Mouse (Mus musculus) hindbrain, embryonic 14.5 days (tissue): ENCODE measurements around the gene Eif2s2. TPM values are rescaled to one million over a fixed set of nuclear protein-coding genes. Genes with fewer than 3 reads are reported as not detected.

ENCODE experiments used
- ATAC-seq: fragments of 200-750 bp; cut with Nextera tagmentation; 2 replicates; pipeline ENCODE4 v1.8.0; 2017; ENCODE audit warnings: moderate number of reproducible peaks, mild to moderate bottlenecking, moderate TSS enrichment, moderate library complexity; ENCODE audit not compliant: low FRiP score
- DNase-seq: peaks from one replicate; pipeline ENCODE4 v3.0.0-alpha.2; 2015; ENCODE audit warnings: low spot score
- H3K27ac ChIP-seq: fragments of 300-500 bp; sonication (generic); 2 replicates; pipeline ENCODE4 v1.5.1; 2014; ENCODE audit warnings: mild to moderate bottlenecking, moderate library complexity
- H3K27me3 ChIP-seq: fragments of 300-500 bp; sonication (generic); 2 replicates; pipeline ENCODE4 v1.6.1; 2014; ENCODE audit warnings: mild to moderate bottlenecking, low read length, mixed read lengths; ENCODE audit not compliant: control insufficient read depth, insufficient read depth
- H3K36me3 ChIP-seq: fragments of 300-500 bp; sonication (generic); replicated peaks from 2 replicates; pipeline ENCODE4 v1.6.1; 2014; ENCODE audit not compliant: control insufficient read depth, insufficient read depth
- H3K4me1 ChIP-seq: fragments of 300-500 bp; sonication (generic); replicated peaks from 2 replicates; pipeline ENCODE4 v1.6.1; 2014; ENCODE audit warnings: antibody characterized with exemption, low read length, mixed read lengths; ENCODE audit not compliant: control insufficient read depth, insufficient read depth
- H3K4me2 ChIP-seq: fragments of 300-500 bp; sonication (generic); replicated peaks from 2 replicates; pipeline ENCODE4 v1.6.1; 2014; ENCODE audit warnings: mild to moderate bottlenecking, moderate library complexity
- H3K4me3 ChIP-seq: fragments of 300-500 bp; sonication (generic); replicated peaks from 2 replicates; pipeline ENCODE4 v1.5.1; 2014; ENCODE audit warnings: mild to moderate bottlenecking, low read length
- H3K9ac ChIP-seq: fragments of 300-500 bp; sonication (generic); 2 replicates; pipeline ENCODE4 v1.6.1; 2014
- H3K9me3 ChIP-seq: fragments of 300-500 bp; sonication (generic); 2 replicates; pipeline ENCODE4 v1.6.1; 2016; ENCODE audit warnings: low read length; ENCODE audit not compliant: control insufficient read depth
- WGBS: fragments of 180-500 bp; shearing (Covaris S2); extraction: QIAGEN DNeasy Blood & Tissue Kit; methylation state at CpG from one replicate; pipeline ENCODE4 v1.1.7; 2014; 5-methylcytosine and 5-hydroxymethylcytosine counted together
- polyA plus RNA-seq: library from polyadenylated mRNA; unstranded; fragments of >200 nt; fragmentation: Nextera tagmentation; extraction: Ambion mirVana; gene quantifications from 2 replicates; pipeline ENCODE4 v1.2.1, GENCODE M21; 2014

The Eif2s2 gene
- 72.7 and 74.2 TPM in 2 replicates for polyA plus RNA-seq

DNA sequence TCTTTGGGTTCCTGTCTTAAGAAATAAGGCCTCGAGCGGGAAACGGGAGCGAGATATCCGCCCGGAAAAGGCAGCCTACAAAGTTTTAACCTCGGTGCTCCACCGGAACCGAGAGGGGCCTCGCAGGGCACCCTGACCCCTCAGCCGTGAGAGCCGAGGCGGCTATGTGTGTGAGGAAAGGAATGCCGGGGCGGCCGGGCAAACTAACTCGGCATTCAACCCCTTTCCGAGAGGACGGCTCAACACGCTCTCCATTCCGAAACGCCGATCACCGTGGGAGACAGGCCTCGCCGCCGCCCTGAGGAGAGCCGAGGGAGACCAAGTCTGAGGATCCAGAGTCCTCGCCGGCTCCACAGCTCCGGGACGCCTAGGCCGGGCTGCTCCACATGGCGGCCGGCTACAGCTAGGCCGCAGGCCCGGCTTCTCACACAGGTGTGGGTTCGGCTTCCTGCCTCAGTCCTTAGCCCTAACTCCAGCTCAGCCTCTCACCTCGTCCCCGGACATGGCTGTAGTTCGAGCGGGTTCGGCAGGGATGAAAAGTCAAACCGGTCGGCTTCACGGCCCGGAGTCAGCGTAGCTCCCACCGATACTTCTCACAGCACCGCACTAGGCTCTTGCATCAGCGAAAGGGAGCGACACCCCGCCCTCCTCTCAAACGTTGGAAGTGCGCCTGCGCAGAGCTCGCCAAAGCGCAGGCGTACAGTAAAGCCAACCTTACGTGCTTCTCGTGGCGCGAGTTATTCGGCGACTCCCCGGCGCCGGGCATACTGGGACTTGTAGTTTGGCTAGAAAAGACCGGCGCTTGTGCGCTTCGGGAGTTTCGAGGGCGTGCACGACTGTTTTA, at the start of gene Eif2s2:
TSS of gene Eif2s2 (minus strand) at position 735 of the 844 bp plus-strand sequence.
- under 1% methylated on average over 75 of the region's 75 CpGs for WGBS

DNA sequence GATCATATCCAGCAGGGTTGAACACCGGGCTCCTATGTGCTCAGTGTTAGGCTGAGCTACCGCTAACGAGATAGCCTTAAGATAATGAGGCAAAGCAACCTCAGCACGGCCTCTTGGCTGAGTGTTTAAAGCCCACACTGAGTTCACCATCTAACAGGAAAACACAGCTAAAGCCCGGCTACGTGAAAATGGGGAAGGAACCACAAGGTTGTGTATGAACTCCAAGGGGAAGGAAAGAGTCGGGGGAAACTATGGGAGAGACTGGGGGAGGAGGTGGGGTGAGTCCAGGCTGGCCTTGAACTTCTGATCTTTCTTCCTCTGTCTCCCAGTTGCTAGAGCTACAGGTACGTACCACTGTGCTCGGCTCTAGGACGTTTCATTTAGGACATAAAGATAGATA, 49.2 kb upstream of the Eif2s2 start:
- DNase-seq (no peak), ATAC-seq (no peak)
- no peaks in the 10 kb centered on the region for H3K9me3 ChIP-seq
- H3K27ac ChIP-seq = no peak overlapping the region
- H3K36me3 ChIP-seq = no peaks in the 10 kb centered on the region
- no peak overlapping the region for H3K9ac ChIP-seq
- no peaks in the 10 kb centered on the region for H3K27me3 ChIP-seq
- H3K4me2 ChIP-seq = no peak overlapping the region
- H3K4me3 ChIP-seq = no peak overlapping the region
- no peaks in the 10 kb centered on the region for H3K4me1 ChIP-seq
- WGBS = 79% methylated on average over 10 of the region's 10 CpGs

More for the DNA sequence above, at the start of gene Eif2s2:
- peak within 1 kb of the TSS; percentile 81 for H3K4me2 ChIP-seq
- peaks cover 17% of the 10 kb centered on the region for H3K4me1 ChIP-seq
- peak within 1 kb of the TSS; percentile 83 for H3K9ac ChIP-seq
- peak within 1 kb of the TSS; percentile 89 for H3K4me3 ChIP-seq
- no peaks in the 10 kb centered on the region for H3K9me3 ChIP-seq
- DNase-seq (peak; percentile 97), ATAC-seq (peak; percentile 97)
- H3K27me3 ChIP-seq = no peaks in the 10 kb centered on the region; the same call in 1 of the 2 replicates
- peaks cover 9% of the 10 kb centered on the region for H3K36me3 ChIP-seq
- H3K27ac ChIP-seq = peak within 1 kb of the TSS; percentile 66

GRCm38 (mm10) chr2:154937547-154938390, 45.0 kb upstream of the Eif2s2 start:
- Histone ChIP-seq H3K4me1 (no peaks in the 10 kb centered on the region), H3K9me3 (no peaks in the 10 kb centered on the region), H3K27ac (no peak overlapping the region), H3K4me3 (no peak overlapping the region), H3K4me2 (no peak overlapping the region), H3K9ac (no peak overlapping the region), H3K36me3 (no peaks in the 10 kb centered on the region), H3K27me3 (no peaks in the 10 kb centered on the region)
- no peak for DNase-seq
- 87% methylated on average over 8 of the region's 8 CpGs for WGBS
- no peak for ATAC-seq

GRCm38 (mm10) chr2:154936536-154937155, 43.9 kb upstream of the Eif2s2 start:
- Histone ChIP-seq H3K27me3 (no peaks in the 10 kb centered on the region), H3K9ac (no peak overlapping the region), H3K9me3 (no peaks in the 10 kb centered on the region), H3K4me3 (no peak overlapping the region), H3K4me1 (no peaks in the 10 kb centered on the region), H3K36me3 (no peaks in the 10 kb centered on the region), H3K4me2 (no peak overlapping the region), H3K27ac (no peak overlapping the region)
- ATAC-seq = no peak
- DNase-seq = no peak
- WGBS = 76% methylated on average over 11 of the region's 11 CpGs

DNA sequence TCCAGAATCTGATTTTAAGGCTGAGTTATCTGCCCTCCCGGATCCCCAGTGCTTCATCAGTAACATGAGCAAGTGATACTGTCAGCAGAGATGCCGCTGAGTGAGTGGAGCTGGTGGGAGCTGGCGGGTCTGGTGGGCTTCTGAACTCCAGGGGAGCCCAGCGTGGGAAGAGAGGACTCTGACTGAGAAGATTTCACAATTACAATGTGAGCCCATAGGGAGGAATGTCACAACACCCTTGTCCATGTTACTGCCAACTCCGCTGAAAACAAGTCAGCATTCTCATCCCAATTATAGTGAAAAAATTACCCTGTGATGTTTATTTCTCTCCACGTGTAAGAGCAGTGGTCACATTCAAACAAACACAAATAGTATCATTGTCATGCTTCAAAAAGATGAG, 43.4 kb upstream of the Eif2s2 start:
- no peak overlapping the region for H3K4me2 ChIP-seq
- no peaks in the 10 kb centered on the region for H3K27me3 ChIP-seq
- H3K9ac ChIP-seq = no peak overlapping the region
- H3K4me1 ChIP-seq = no peaks in the 10 kb centered on the region
- H3K36me3 ChIP-seq = no peaks in the 10 kb centered on the region
- DNase-seq (no peak), ATAC-seq (no peak)
- H3K9me3 ChIP-seq = no peaks in the 10 kb centered on the region
- no peak overlapping the region for H3K27ac ChIP-seq
- 75% methylated on average over 6 of the region's 6 CpGs for WGBS
- H3K4me3 ChIP-seq = no peak overlapping the region

DNA sequence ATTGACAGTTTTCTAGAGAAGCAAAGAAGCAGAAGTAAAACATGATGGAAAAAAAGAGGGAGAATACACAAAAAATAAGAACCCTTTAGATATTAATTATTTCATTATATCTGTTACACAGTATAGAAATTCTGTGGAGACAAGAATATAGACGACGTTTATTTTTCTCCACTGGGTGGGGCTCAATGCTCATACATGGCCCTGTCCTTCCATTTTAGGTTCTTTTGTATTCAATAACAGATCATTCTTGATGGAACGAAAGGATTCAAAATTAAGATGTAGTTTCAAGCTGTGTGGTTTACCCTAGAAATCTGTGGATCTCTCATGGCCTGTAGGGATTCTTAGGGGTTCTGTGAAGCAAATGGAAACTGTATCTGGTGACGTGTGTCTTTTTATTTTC, 41.1 kb upstream of the Eif2s2 start:
- Histone ChIP-seq H3K4me3 (no peak overlapping the region), H3K4me2 (no peak overlapping the region)

GRCm38 (mm10) chr2:154928298-154928697, 35.6 kb upstream of the Eif2s2 start:
- Histone ChIP-seq H3K36me3 (no peaks in the 10 kb centered on the region), H3K27me3 (no peaks in the 10 kb centered on the region; the same call in 1 of the 2 replicates), H3K9me3 (no peaks in the 10 kb centered on the region), H3K9ac (no peak overlapping the region), H3K4me2 (no peak overlapping the region), H3K4me1 (no peaks in the 10 kb centered on the region), H3K27ac (no peak overlapping the region), H3K4me3 (no peak overlapping the region)
- DNase-seq = no peak
- 54% methylated on average over 2 of the region's 2 CpGs for WGBS
- ATAC-seq = no peak

More for the DNA sequence above, 41.1 kb upstream of the Eif2s2 start:
- Histone ChIP-seq H3K36me3 (no peaks in the 10 kb centered on the region), H3K9ac (no peak overlapping the region), H3K27ac (no peak overlapping the region), H3K4me1 (no peaks in the 10 kb centered on the region), H3K27me3 (no peaks in the 10 kb centered on the region; the same call in 1 of the 2 replicates), H3K9me3 (no peaks in the 10 kb centered on the region)
- peak; percentile 53 for DNase-seq
- ATAC-seq = no peak
- 72% methylated on average over 4 of the region's 4 CpGs for WGBS

GRCm38 (mm10) chr2:154926843-154927242, 34.1 kb upstream of the Eif2s2 start:
- 90% methylated on average over 6 of the region's 6 CpGs for WGBS
- Histone ChIP-seq H3K4me2 (no peak overlapping the region), H3K9me3 (no peaks in the 10 kb centered on the region), H3K4me3 (no peak overlapping the region), H3K9ac (no peak overlapping the region), H3K4me1 (no peaks in the 10 kb centered on the region), H3K27ac (no peak overlapping the region), H3K36me3 (no peaks in the 10 kb centered on the region), H3K27me3 (no peaks in the 10 kb centered on the region; the same call in 1 of the 2 replicates)
- ATAC-seq (no peak), DNase-seq (no peak)
